Mouse (Mus musculus) liver, embryonic 14.5 days (tissue): ENCODE measurements around the gene Fras1. TPM values are rescaled to one million over a fixed set of nuclear protein-coding genes. Genes with fewer than 3 reads are reported as not detected.

ENCODE experiments used
- ATAC-seq: fragments of 200-750 bp; cut with Nextera tagmentation; 2 replicates; pipeline ENCODE4 v1.8.0; 2017; ENCODE audit warnings: moderate number of reproducible peaks, mild to moderate bottlenecking, moderate library complexity; ENCODE audit not compliant: insufficient read depth
- DNase-seq, 3 experiments: peaks; one replicate each; pipeline ENCODE4 v3.0.0-alpha.2; 2012 to 2013; ENCODE audit warnings: low read depth in 3 of 3, low spot score in 3 of 3
- H3K27ac ChIP-seq: fragments of 300-500 bp; sonication (generic); 2 replicates; pipeline ENCODE4 v1.5.1; 2014; ENCODE audit warnings: moderate library complexity, mild to moderate bottlenecking, control low read depth, inconsistent platforms
- H3K27me3 ChIP-seq: fragments of 300-500 bp; sonication (generic); 2 replicates; pipeline ENCODE4 v1.6.1; 2014; ENCODE audit warnings: mild to moderate bottlenecking, low read length, moderate library complexity; ENCODE audit not compliant: control insufficient read depth, insufficient read depth
- H3K36me3 ChIP-seq: fragments of 300-500 bp; sonication (generic); replicated peaks from 2 replicates; pipeline ENCODE4 v1.6.1; 2014; ENCODE audit warnings: low read depth; ENCODE audit not compliant: control insufficient read depth, insufficient read depth
- H3K4me1 ChIP-seq, 2 experiments: fragments of 200-500 bp in 1 of 2; fragments of 300-500 bp in 1 of 2; sonication (generic) in 1 of 2; replicated peaks; 2 replicates each; pipeline ENCODE4 v1.6.1; 2012 to 2014; ENCODE audit warnings: antibody characterized with exemption in 1 of 2, inconsistent platforms in 1 of 2, low read length in 1 of 2; ENCODE audit not compliant: control insufficient read depth in 2 of 2, insufficient read depth in 2 of 2
- H3K4me2 ChIP-seq: fragments of 300-500 bp; sonication (generic); 2 replicates; pipeline ENCODE4 v1.6.1; 2014; ENCODE audit warnings: low read depth, mild to moderate bottlenecking, control low read depth, moderate library complexity
- H3K4me3 ChIP-seq, 2 experiments: fragments of 200-500 bp in 1 of 2; fragments of 300-500 bp in 1 of 2; sonication (generic) in 1 of 2; 2 replicates each; pipeline ENCODE4 v1.5.1; 2012 to 2014; ENCODE audit warnings: low read depth in 2 of 2, low read length in 2 of 2, mild to moderate bottlenecking in 2 of 2, control low read depth in 1 of 2, inconsistent platforms in 1 of 2, moderate library complexity in 1 of 2; ENCODE audit not compliant: insufficient read depth in 1 of 2
- H3K9ac ChIP-seq: fragments of 300-500 bp; sonication (generic); replicated peaks from 2 replicates; pipeline ENCODE4 v1.6.1; 2014; ENCODE audit warnings: mild to moderate bottlenecking, control low read depth, moderate library complexity
- H3K9me3 ChIP-seq: fragments of 300-500 bp; sonication (generic); 2 replicates; pipeline ENCODE4 v1.6.1; 2016; ENCODE audit warnings: low read length, mixed read lengths; ENCODE audit not compliant: control insufficient read depth
- CTCF ChIP-seq: IDR thresholded peaks from 2 replicates; pipeline ENCODE4 v1.5.1; 2016; ENCODE audit warnings: antibody characterized with exemption, low read depth, control low read depth
- EP300 ChIP-seq: IDR thresholded peaks from 2 replicates; pipeline ENCODE4 v1.6.1; 2016; ENCODE audit warnings: antibody characterized with exemption, low read depth
- WGBS: fragments of 180-500 bp; shearing (Covaris S2); extraction: QIAGEN DNeasy Blood & Tissue Kit; methylation state at CpG from one replicate; pipeline ENCODE4 v1.1.7; 2014; ENCODE audit not compliant: insufficient replicate concordance; 5-methylcytosine and 5-hydroxymethylcytosine counted together
- polyA plus RNA-seq, 2 experiments: library from polyadenylated mRNA; depleted of rRNA in 1 of 2; stranded (reverse) in 1 of 2; unstranded in 1 of 2; fragments of >200 nt; fragmentation: Nextera tagmentation in 1 of 2; extraction: Ambion mirVana in 1 of 2; gene quantifications; 2 replicates each; pipeline versions ENCODE4 v1.2.1 to v1.2.3; 2012 to 2014

The Fras1 gene
- polyA plus RNA-seq, 2 experiments = 0.46 to 1.1 TPM

GRCm38 (mm10) chr5:96544112-96544511 is 170.4 kb downstream of the Fras1 start:
- no peak for DNase-seq
- Histone ChIP-seq H3K36me3 (no peaks in the 10 kb centered on the region), H3K4me2 (no peak overlapping the region), H3K9ac (no peak overlapping the region), H3K27me3 (no peaks in the 10 kb centered on the region), H3K9me3 (no peaks in the 10 kb centered on the region), H3K27ac (no peak overlapping the region), H3K4me1 (no peaks in the 10 kb centered on the region), H3K4me3 (no peak overlapping the region)
- WGBS = 66% methylated on average over 4 of the region's 4 CpGs
- ATAC-seq = no peak
- TF ChIP-seq EP300 = no peak
- TF ChIP-seq CTCF = no peak

GRCm38 (mm10) chr5:96545994-96546393 is 172.2 kb downstream of the Fras1 start:
- ATAC-seq (no peak), DNase-seq (no peak)
- WGBS = 64% methylated on average over 5 of the region's 5 CpGs
- TF ChIP-seq CTCF = no peak
- no peak for TF ChIP-seq EP300
- H3K9me3 ChIP-seq = no peaks in the 10 kb centered on the region
- no peaks in the 10 kb centered on the region for H3K27me3 ChIP-seq
- H3K9ac ChIP-seq = no peak overlapping the region
- H3K4me1 ChIP-seq = no peaks in the 10 kb centered on the region
- H3K4me3 ChIP-seq = no peak overlapping the region
- H3K36me3 ChIP-seq = no peaks in the 10 kb centered on the region
- H3K27ac ChIP-seq = no peak overlapping the region
- no peak overlapping the region for H3K4me2 ChIP-seq

GRCm38 (mm10) chr5:96554940-96555679 is 181.4 kb downstream of the Fras1 start:
- H3K27ac ChIP-seq = no peak overlapping the region
- H3K27me3 ChIP-seq = no peaks in the 10 kb centered on the region
- no peaks in the 10 kb centered on the region for H3K9me3 ChIP-seq
- DNase-seq = no peak
- H3K9ac ChIP-seq = no peak overlapping the region
- no peak for ATAC-seq
- no peaks in the 10 kb centered on the region for H3K36me3 ChIP-seq
- TF ChIP-seq EP300 = no peak
- no peak for TF ChIP-seq CTCF
- WGBS = 62% methylated on average over 12 of the region's 12 CpGs
- no peak overlapping the region for H3K4me2 ChIP-seq
- no peak overlapping the region for H3K4me3 ChIP-seq
- H3K4me1 ChIP-seq = no peaks in the 10 kb centered on the region

GRCm38 (mm10) chr5:96558049-96558804 is 184.5 kb downstream of the Fras1 start:
- Histone ChIP-seq H3K36me3 (no peaks in the 10 kb centered on the region), H3K4me1 (no peaks in the 10 kb centered on the region), H3K4me2 (no peak overlapping the region), H3K9me3 (no peaks in the 10 kb centered on the region), H3K27me3 (no peaks in the 10 kb centered on the region), H3K9ac (no peak overlapping the region), H3K4me3 (no peak overlapping the region), H3K27ac (no peak overlapping the region)
- no peak for TF ChIP-seq EP300
- TF ChIP-seq CTCF = no peak
- WGBS = 45% methylated on average over 8 of the region's 8 CpGs
- ATAC-seq = no peak
- DNase-seq = no peak

GRCm38 (mm10) chr5:96574586-96574985 is 200.8 kb downstream of the Fras1 start:
- 56% methylated on average over 4 of the region's 4 CpGs for WGBS
- Histone ChIP-seq H3K27me3 (no peaks in the 10 kb centered on the region), H3K9ac (no peak overlapping the region), H3K4me1 (no peaks in the 10 kb centered on the region), H3K4me2 (no peak overlapping the region), H3K4me3 (no peak overlapping the region), H3K27ac (no peak overlapping the region), H3K9me3 (no peaks in the 10 kb centered on the region), H3K36me3 (no peaks in the 10 kb centered on the region)
- TF ChIP-seq EP300 (no peak), CTCF (no peak)
- ATAC-seq (no peak), DNase-seq (no peak)
